Mouse (Mus musculus) lung, postnatal 10 days (tissue): ENCODE measurements at regions not wholly inside any gene's neighbourhood (a gene's known extent, or its start where the extent isn't known, plus 50 kb on each side); places are given as distances from the start of the nearest gene placed in this dataset.

ENCODE experiments used
- DNase-seq: peaks from one replicate; pipeline ENCODE4 v3.0.0; 2021

DNA sequence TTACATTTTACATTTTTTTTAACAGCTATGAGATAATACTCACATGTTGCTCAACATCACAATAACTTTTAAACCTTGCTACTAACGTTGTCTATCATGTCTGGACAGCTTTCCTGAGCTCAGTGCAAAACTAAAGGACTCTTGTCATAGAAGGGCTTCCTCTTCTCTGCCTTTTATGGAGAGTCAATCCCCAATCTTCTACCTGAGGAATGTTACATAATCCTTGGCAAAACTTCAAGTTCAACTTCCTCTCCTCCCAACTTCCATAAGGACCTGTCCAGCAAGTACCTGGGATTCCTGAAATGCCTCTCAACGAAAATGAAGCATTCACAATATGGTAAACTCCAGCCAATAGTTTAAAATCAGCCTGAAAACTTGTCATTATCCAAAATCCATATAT, 96.2 kb upstream of the Spopl start:
- DNase-seq, result peak; percentile 3

GRCm38 (mm10) chr2:23666081-23666480, 94.2 kb upstream of the Spopl start:
- no peak for DNase-seq
